Mouse (Mus musculus) intestine, embryonic 15.5 days (tissue): Measurements from ENCODE around the gene Fli1. TPM values are rescaled to one million over a fixed set of nuclear protein-coding genes. Genes with fewer than 3 reads are reported as not detected.

Source experiments
- ATAC-seq: fragments of 200-750 bp; cut with Nextera tagmentation; 2 replicates; pipeline ENCODE4 v1.8.0; 2017; ENCODE audit warnings: moderate TSS enrichment, moderate library complexity
- H3K27ac ChIP-seq: fragments of 300-500 bp; sonication (generic); 2 replicates; pipeline ENCODE4 v1.5.1; 2015; ENCODE audit warnings: mild to moderate bottlenecking, inconsistent platforms
- H3K27me3 ChIP-seq: fragments of 300-500 bp; sonication (generic); replicated peaks from 2 replicates; pipeline ENCODE4 v1.6.1; 2015; ENCODE audit warnings: inconsistent platforms
- H3K36me3 ChIP-seq: fragments of 300-500 bp; sonication (generic); 2 replicates; pipeline ENCODE4 v1.6.1; 2015; ENCODE audit warnings: inconsistent platforms
- H3K4me1 ChIP-seq: fragments of 300-500 bp; sonication (generic); replicated peaks from 2 replicates; pipeline ENCODE4 v1.6.1; 2015; ENCODE audit warnings: inconsistent platforms
- H3K4me2 ChIP-seq: fragments of 300-500 bp; sonication (generic); replicated peaks from 2 replicates; pipeline ENCODE4 v1.6.1; 2015; ENCODE audit warnings: mild to moderate bottlenecking, inconsistent platforms
- H3K4me3 ChIP-seq: fragments of 300-500 bp; sonication (generic); replicated peaks from 2 replicates; pipeline ENCODE4 v1.5.1; 2015; ENCODE audit warnings: inconsistent platforms
- H3K9ac ChIP-seq: fragments of 300-500 bp; sonication (generic); 2 replicates; pipeline ENCODE4 v1.6.1; 2015; ENCODE audit warnings: inconsistent platforms
- H3K9me3 ChIP-seq: fragments of 300-500 bp; sonication (generic); 2 replicates; pipeline ENCODE4 v1.6.1; 2016; ENCODE audit warnings: inconsistent platforms
- WGBS: fragments of 180-500 bp; shearing (Covaris S2); methylation state at CpG from one replicate; pipeline ENCODE4 v1.1.7; 2015; 5-methylcytosine and 5-hydroxymethylcytosine counted together
- polyA plus RNA-seq: library from polyadenylated mRNA; unstranded; fragments of >200 nt; fragmentation: Nextera tagmentation; extraction: Ambion mirVana; gene quantifications from 2 replicates; pipeline ENCODE4 v1.2.1, GENCODE M21; 2015

Fli1 gene
- polyA plus RNA-seq, 1 experiment from 2014 or later, result 14.4 TPM

- Histone ChIP-seq H3K4me1 (0 out of 2 replicates have a peak, but pooled peaks cover 9% of the 10 kb centered on the region), H3K36me3 (no peaks in the 10 kb centered on the region), H3K9me3 (no peaks in the 10 kb centered on the region), H3K27me3 (no peaks in the 10 kb centered on the region; the same call in 1 of the 2 replicates), H3K9ac (no peak overlapping the region), H3K4me3 (no peak overlapping the region), H3K27ac (no peak overlapping the region), H3K4me2 (no peak overlapping the region)
- ATAC-seq, result no peak
- WGBS, result 28% methylated on average over 2 of the region's 2 CpGs
Observed at GRCm38 (mm10) chr9:32400212-32400611, 142.4 kb downstream of the Fli1 start.

DNA sequence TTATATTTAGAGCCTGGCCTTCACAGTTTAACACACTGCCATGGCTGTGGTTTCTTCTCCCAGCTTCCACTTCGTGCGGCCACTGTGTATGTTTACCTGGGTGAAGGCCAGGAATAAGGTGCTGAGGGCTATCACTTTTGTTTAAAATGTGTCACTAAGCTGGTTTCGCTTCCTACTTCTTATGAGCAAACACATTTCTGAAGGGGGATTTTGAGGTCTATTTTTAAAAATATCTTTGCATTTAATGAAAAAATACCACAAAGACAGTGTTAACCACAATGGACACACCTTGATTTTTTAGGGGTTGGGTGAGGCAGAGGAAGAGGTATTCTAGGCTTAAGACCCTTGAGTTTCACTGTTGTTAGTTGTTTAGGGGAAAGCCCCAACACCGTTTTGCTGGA lies 147.9 kb downstream of the Fli1 start:
- no peak for ATAC-seq
- no peaks in the 10 kb centered on the region for H3K4me1 ChIP-seq
- 80% methylated on average over 4 of the region's 4 CpGs for WGBS

DNA sequence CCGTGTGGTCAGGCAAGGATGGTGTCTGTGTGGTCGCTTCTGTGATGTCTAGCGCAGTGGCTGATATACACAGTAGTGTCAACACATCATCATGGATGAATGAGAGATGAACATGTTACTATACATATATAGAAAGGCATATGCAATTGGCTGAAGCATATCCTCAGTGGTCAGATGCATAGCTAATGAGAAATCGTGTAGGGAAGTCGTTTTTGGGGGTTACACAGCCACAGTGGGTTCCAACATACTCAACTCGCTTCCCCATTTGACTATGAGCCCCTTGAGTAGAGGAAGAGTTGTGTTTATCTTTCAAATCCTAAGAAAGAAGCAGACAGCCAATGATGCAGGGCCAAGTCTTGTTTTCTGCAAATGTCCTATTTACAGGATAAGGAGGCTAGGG lies 149.9 kb downstream of the Fli1 start:
- Histone ChIP-seq H3K27ac (no peak overlapping the region), H3K4me3 (no peak overlapping the region), H3K27me3 (no peaks in the 10 kb centered on the region), H3K9ac (no peak overlapping the region), H3K9me3 (no peaks in the 10 kb centered on the region), H3K4me2 (no peak overlapping the region), H3K4me1 (no peaks in the 10 kb centered on the region), H3K36me3 (no peaks in the 10 kb centered on the region)
- ATAC-seq, result no peak
- WGBS, result 81% methylated on average over 6 of the region's 6 CpGs

More for the DNA sequence above, 147.9 kb downstream of the Fli1 start:
- Histone ChIP-seq H3K9me3 (no peaks in the 10 kb centered on the region), H3K36me3 (no peaks in the 10 kb centered on the region), H3K27ac (no peak overlapping the region), H3K27me3 (no peaks in the 10 kb centered on the region), H3K4me2 (no peak overlapping the region), H3K4me3 (no peak overlapping the region), H3K9ac (no peak overlapping the region)

GRCm38 (mm10) chr9:32391701-32392100 lies 151.0 kb downstream of the Fli1 start:
- H3K4me1 ChIP-seq, result no peaks in the 10 kb centered on the region
- no peaks in the 10 kb centered on the region for H3K36me3 ChIP-seq
- H3K9ac ChIP-seq, result no peak overlapping the region
- no peak overlapping the region for H3K4me3 ChIP-seq
- no peaks in the 10 kb centered on the region for H3K27me3 ChIP-seq
- ATAC-seq, result no peak
- H3K27ac ChIP-seq, result no peak overlapping the region
- no peak overlapping the region for H3K4me2 ChIP-seq
- WGBS, result 82% methylated on average over 9 of the region's 9 CpGs
- no peaks in the 10 kb centered on the region for H3K9me3 ChIP-seq

GRCm38 (mm10) chr9:32391092-32391491 lies 151.6 kb downstream of the Fli1 start:
- H3K27ac ChIP-seq, result no peak overlapping the region
- no peak overlapping the region for H3K4me2 ChIP-seq
- 79% methylated on average over 5 of the region's 5 CpGs for WGBS
- H3K27me3 ChIP-seq, result no peaks in the 10 kb centered on the region
- no peak overlapping the region for H3K9ac ChIP-seq
- no peaks in the 10 kb centered on the region for H3K9me3 ChIP-seq
- no peaks in the 10 kb centered on the region for H3K4me1 ChIP-seq
- no peak for ATAC-seq
- H3K36me3 ChIP-seq, result no peaks in the 10 kb centered on the region
- no peak overlapping the region for H3K4me3 ChIP-seq

GRCm38 (mm10) chr9:32388120-32388519 lies 154.5 kb downstream of the Fli1 start:
- H3K9me3 ChIP-seq, result no peaks in the 10 kb centered on the region
- 85% methylated on average over 1 of the region's 1 CpGs for WGBS
- no peak for ATAC-seq

DNA sequence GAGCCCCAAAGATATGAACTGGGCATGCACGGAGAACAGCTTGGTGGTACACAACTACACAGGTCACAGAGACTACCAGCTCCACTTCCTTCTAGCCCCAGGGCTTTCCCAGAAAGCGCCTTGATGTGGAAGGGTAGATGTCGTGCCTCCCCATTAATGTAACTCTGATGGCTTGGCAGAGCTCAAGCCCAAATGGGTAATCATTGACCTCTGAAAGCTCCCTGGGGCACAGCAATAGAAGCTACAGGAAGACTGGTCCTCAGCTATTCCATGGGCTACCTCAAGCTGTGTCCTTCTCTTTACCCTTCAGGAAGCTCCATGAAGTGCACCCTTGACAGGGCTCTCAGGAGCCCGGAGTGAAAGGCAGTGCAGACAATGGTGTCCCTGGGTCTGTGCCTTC lies 157.8 kb downstream of the Fli1 start:
- 82% methylated on average over 4 of the region's 4 CpGs for WGBS
- Histone ChIP-seq H3K4me3 (no peak overlapping the region), H3K27ac (no peak overlapping the region), H3K4me1 (no peaks in the 10 kb centered on the region), H3K4me2 (no peak overlapping the region), H3K9ac (no peak overlapping the region), H3K36me3 (no peaks in the 10 kb centered on the region), H3K9me3 (no peaks in the 10 kb centered on the region), H3K27me3 (no peaks in the 10 kb centered on the region)
- ATAC-seq, result no peak

More at GRCm38 (mm10) chr9:32388120-32388519, 154.5 kb downstream of the Fli1 start:
- no peak overlapping the region for H3K9ac ChIP-seq
- H3K4me2 ChIP-seq, result no peak overlapping the region
- no peak overlapping the region for H3K27ac ChIP-seq
- H3K27me3 ChIP-seq, result no peaks in the 10 kb centered on the region
- H3K36me3 ChIP-seq, result no peaks in the 10 kb centered on the region
- no peak overlapping the region for H3K4me3 ChIP-seq
- no peaks in the 10 kb centered on the region for H3K4me1 ChIP-seq

- 70% methylated on average over 5 of the region's 5 CpGs for WGBS
- ATAC-seq, result no peak
- Histone ChIP-seq H3K27me3 (no peaks in the 10 kb centered on the region), H3K9me3 (no peaks in the 10 kb centered on the region), H3K4me1 (no peaks in the 10 kb centered on the region), H3K9ac (no peak overlapping the region), H3K27ac (no peak overlapping the region), H3K4me2 (no peak overlapping the region), H3K36me3 (no peaks in the 10 kb centered on the region), H3K4me3 (no peak overlapping the region)
Observed at GRCm38 (mm10) chr9:32376863-32377590, 165.6 kb downstream of the Fli1 start.

DNA sequence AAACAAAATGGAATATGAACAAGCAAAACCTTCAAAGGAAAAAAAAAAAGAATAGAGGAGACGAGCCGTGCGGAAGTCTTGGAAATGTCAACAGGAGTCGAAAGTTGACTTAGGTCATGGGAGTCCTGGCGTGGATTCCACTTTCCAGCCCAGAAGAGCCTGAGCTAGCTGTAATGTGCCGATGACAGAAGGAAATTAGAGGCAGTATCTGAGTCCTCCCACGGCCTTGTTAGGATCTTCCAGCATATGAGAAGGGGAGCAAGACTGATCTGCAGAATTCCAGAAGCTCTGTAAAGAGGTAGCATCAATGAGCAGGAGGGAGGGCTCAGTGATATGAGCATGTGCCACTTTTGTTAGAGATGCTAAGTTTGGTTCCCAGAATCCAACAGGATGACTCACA lies 166.6 kb downstream of the Fli1 start:
- Histone ChIP-seq H3K9me3 (no peaks in the 10 kb centered on the region), H3K4me1 (no peaks in the 10 kb centered on the region), H3K9ac (no peak overlapping the region), H3K27ac (no peak overlapping the region), H3K27me3 (no peaks in the 10 kb centered on the region), H3K36me3 (no peaks in the 10 kb centered on the region), H3K4me3 (no peak overlapping the region), H3K4me2 (no peak overlapping the region)
- WGBS, result 77% methylated on average over 7 of the region's 7 CpGs
- ATAC-seq, result no peak

DNA sequence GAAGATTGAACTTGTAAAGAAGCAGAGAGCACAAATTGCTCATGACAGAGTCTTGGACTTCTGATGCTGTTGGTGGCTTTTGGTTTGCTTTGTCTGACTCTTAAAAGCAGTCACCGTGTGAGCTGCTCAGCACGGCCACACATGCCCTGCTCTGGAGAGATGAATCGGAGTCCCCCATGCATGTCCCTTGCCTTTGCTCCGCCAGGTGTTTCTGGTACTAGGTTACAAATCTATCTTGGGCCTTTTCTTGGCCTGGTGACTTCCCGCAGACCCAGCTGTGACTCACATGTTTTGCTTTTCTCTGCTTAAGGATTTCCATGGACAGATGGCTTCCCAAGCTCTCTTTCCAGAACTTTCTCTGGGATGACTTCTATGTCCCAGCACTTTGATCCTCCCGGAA lies 169.0 kb downstream of the Fli1 start:
- no peak for ATAC-seq
- no peaks in the 10 kb centered on the region for H3K4me1 ChIP-seq

More for the DNA sequence above, 169.0 kb downstream of the Fli1 start:
- Histone ChIP-seq H3K9ac (no peak overlapping the region), H3K27ac (no peak overlapping the region), H3K36me3 (no peaks in the 10 kb centered on the region), H3K4me3 (no peak overlapping the region), H3K4me2 (no peak overlapping the region), H3K9me3 (no peaks in the 10 kb centered on the region), H3K27me3 (no peaks in the 10 kb centered on the region)
- 92% methylated on average over 6 of the region's 6 CpGs for WGBS

Other genes with a start within 250 kb of the Fli1 start
- gene Kcnj5, start 198.5 kb downstream of the Fli1 start, polyA plus RNA-seq, result 0.10 and 0.15 TPM in 2 replicates
- not detected in 2 replicates for gene Kcnj1, start 170.4 kb downstream of the Fli1 start, polyA plus RNA-seq
- 38.5 and 43.0 TPM in 2 replicates for gene Ets1, start 93.4 kb upstream of the Fli1 start, polyA plus RNA-seq